In genomic region chr1:131084289-131084688, GRCm38 (mm10) we compare ENCODE assay signal across 9 mouse cellular contexts. TPM values are rescaled to one million over a fixed set of nuclear protein-coding genes. Genes with fewer than 3 reads are reported as not detected.
DNase-seq lines count a peak whose midpoint lies in the region; ATAC-seq and TF ChIP-seq lines count a peak whose summit lies in the region.
"Had no signal": no experiment of that assay in that cellular context is flagged by ENCODE, and none has a peak within 500 bp of the region (broad histone marks: within the 10 kb centered on the region; RNA-seq: fewer than 3 reads in every experiment).

No protein-coding gene starts in this region.

- H3K27ac ChIP-seq in gastrocnemius, adult 2 months = peak overlapping the region; percentile 46
- H3K27ac ChIP-seq in forebrain, embryonic 14.5 days (ENCODE audit: low read depth, low read length) = no peak overlapping the region
- H3K27ac ChIP-seq in kidney, embryonic 16.5 days (ENCODE audit: low read length) = peak overlapping the region; percentile 94

- ATAC-seq in forebrain, embryonic 14.5 days = peak; percentile 13; the same call in 1 of the 2 replicates
- 0 out of 2 replicates have a peak, but pooled peaks have one; percentile 37 for ATAC-seq in kidney, embryonic 16.5 days (ENCODE audit: low FRiP score, low TSS enrichment)

- H3K4me2 ChIP-seq in forebrain, embryonic 14.5 days (ENCODE audit: low read length) = no peak overlapping the region
- H3K4me2 ChIP-seq in kidney, embryonic 16.5 days (replicated peaks; ENCODE audit: low read depth, low read length) = peak overlapping the region; percentile 15; the same call in 1 of the 2 replicates

- WGBS in forebrain, embryonic 14.5 days = 20% methylated on average over 8 of the region's 8 CpGs
- 20% methylated on average over 8 of the region's 8 CpGs for WGBS in kidney, embryonic 16.5 days

- no peak for TF ChIP-seq CTCF in gastrocnemius, adult 2 months (IDR thresholded peaks at IDR 0.05)

- H3K9me3 ChIP-seq in forebrain, embryonic 14.5 days (replicated peaks; ENCODE audit: control insufficient read depth, low read length) = no peaks in the 10 kb centered on the region
- no peaks in the 10 kb centered on the region for H3K9me3 ChIP-seq in kidney, embryonic 16.5 days (ENCODE audit: low read length)

- H3K27me3 ChIP-seq in forebrain, embryonic 14.5 days (replicated peaks; ENCODE audit: control insufficient read depth, insufficient read depth, low read length) = no peaks in the 10 kb centered on the region
- no peaks in the 10 kb centered on the region for H3K27me3 ChIP-seq in kidney, embryonic 16.5 days (ENCODE audit: insufficient read depth, low read length)

- H3K4me3 ChIP-seq in gastrocnemius, adult 2 months = no peak overlapping the region
- H3K4me3 ChIP-seq in forebrain, embryonic 14.5 days (ENCODE audit: low read depth, low read length) = no peak overlapping the region
- no peak overlapping the region for H3K4me3 ChIP-seq in kidney, embryonic 16.5 days (ENCODE audit: low read length)
- H3K4me3 ChIP-seq: erythroblast, embryonic 14.5 days had no signal

- H3K9ac ChIP-seq in forebrain, embryonic 14.5 days (ENCODE audit: low read length) = no peak overlapping the region
- H3K9ac ChIP-seq in kidney, embryonic 16.5 days (replicated peaks; ENCODE audit: low read length) = no peak overlapping the region

- peaks cover 59% of the 10 kb centered on the region for H3K4me1 ChIP-seq in forebrain, embryonic 14.5 days (ENCODE audit: control insufficient read depth, insufficient read depth, low read length)
- H3K4me1 ChIP-seq in kidney, embryonic 16.5 days (ENCODE audit: insufficient read depth, low read length) = peaks cover 87% of the 10 kb centered on the region

- intact Hi-C loops in gastrocnemius, adult 2 months (cut with DNase I) = no loop called here
- intact Hi-C loops in gastrocnemius, postnatal 14 days (cut with DNase I; ENCODE audit: low total_unique reads) = no loop called here

- DNase-seq in gastrocnemius, adult 2 months = peak; percentile 55
- no peak for DNase-seq in gastrocnemius, postnatal 14 days
- no peak for DNase-seq in forebrain, embryonic 14.5 days (ENCODE audit: low spot score)
- DNase-seq in lung, postnatal 4 days = peak; percentile 61 to 81
- DNase-seq in layer of hippocampus, adult 9-11 months = no peak
- no peak for DNase-seq in frontal cortex, postnatal 36 days (ENCODE audit: low spot score in 2 of 2)
- DNase-seq in thymus, postnatal 25 days = no peak

- H3K36me3 ChIP-seq in forebrain, embryonic 14.5 days (ENCODE audit: control insufficient read depth, insufficient read depth, low read length) = no peaks in the 10 kb centered on the region
- H3K36me3 ChIP-seq in kidney, embryonic 16.5 days (ENCODE audit: insufficient read depth, low read length) = no peaks in the 10 kb centered on the region

RNA-seq across cellular contexts. Expression of gene Mapkapk2, which starts 13.3 kb away (rescaled TPM):
- total RNA-seq in gastrocnemius, adult 2 months (2021) = 100 to 1,000 TPM; 203 to 251 TPM
- total RNA-seq in gastrocnemius, postnatal 14 days (2021) = 100 to 1,000 TPM; 151 to 154 TPM
- polyA plus RNA-seq in forebrain, embryonic 14.5 days (2014; fragmentation: Nextera tagmentation; extraction: Ambion mirVana) = 24.7 and 35.2 TPM in 2 replicates
- 26.5 and 43.9 TPM in 2 replicates for polyA plus RNA-seq in kidney, embryonic 16.5 days (2015; fragmentation: Nextera tagmentation; extraction: Ambion mirVana)

RNA-seq across cellular contexts. Expression of gene Dyrk3, which starts 53.9 kb away (rescaled TPM):
- total RNA-seq in gastrocnemius, adult 2 months (2021) = not detected
- under 1 TPM; 0.07 to 0.14 TPM for total RNA-seq in gastrocnemius, postnatal 14 days (2021)
- polyA plus RNA-seq in forebrain, embryonic 14.5 days (2014; fragmentation: Nextera tagmentation; extraction: Ambion mirVana) = 19.2 and 19.4 TPM in 2 replicates
- 5.9 and 6.1 TPM in 2 replicates for polyA plus RNA-seq in kidney, embryonic 16.5 days (2015; fragmentation: Nextera tagmentation; extraction: Ambion mirVana)

Comparison
In these comparisons a context has a peak if more than half of its experiments do, and no peak if none do; other contexts are left out.
1. DNase-seq: peak in gastrocnemius, adult 2 months (single experiment) and lung, postnatal 4 days (2 of 2); none in gastrocnemius, postnatal 14 days (single experiment), forebrain, embryonic 14.5 days (single experiment), layer of hippocampus, adult 9-11 months (single experiment), frontal cortex, postnatal 36 days (0 of 2) and thymus, postnatal 25 days (single experiment).